Mouse (Mus musculus) brain, embryonic 14.5 days (tissue): ENCODE data around the gene Hist1h3e. TPM values are rescaled to one million over a fixed set of nuclear protein-coding genes. Genes with fewer than 3 reads are reported as not detected.
A peak's percentile ranks its signal among the peaks of the same experiment; 100 is the strongest.
"Not testable (repeated sequence)": the region's sequence is repeated elsewhere in the genome, so short reads cannot be mapped to it uniquely, and the experiment has no call there.

ENCODE experiments used
- DNase-seq: peaks from one replicate; pipeline ENCODE4 v3.0.0-alpha.2; 2011; ENCODE audit warnings: low read depth
- CTCF ChIP-seq: fragments of 200-500 bp; IDR thresholded peaks from 2 replicates; pipeline ENCODE4 v1.5.1; 2012; ENCODE audit warnings: inconsistent platforms, mild to moderate bottlenecking, moderate library complexity, borderline replicate concordance; ENCODE audit not compliant: insufficient read depth, insufficient read length; ENCODE audit errors: extremely low read depth
- POLR2A ChIP-seq: fragments of 200-500 bp; IDR thresholded peaks from 2 replicates; pipeline ENCODE4 v1.6.1; 2012; ENCODE audit warnings: mild to moderate bottlenecking, inconsistent platforms, borderline replicate concordance; ENCODE audit not compliant: poor library complexity, insufficient read depth, insufficient read length, severe bottlenecking; ENCODE audit errors: extremely low read depth
- polyA plus RNA-seq: library from polyadenylated mRNA; depleted of rRNA; stranded (reverse); fragments of >200 nt; gene quantifications from 2 replicates; pipeline ENCODE4 v1.2.3, GENCODE M21; 2012

Hist1h3e gene
- polyA plus RNA-seq, 1 experiment = 34.2 TPM

DNA sequence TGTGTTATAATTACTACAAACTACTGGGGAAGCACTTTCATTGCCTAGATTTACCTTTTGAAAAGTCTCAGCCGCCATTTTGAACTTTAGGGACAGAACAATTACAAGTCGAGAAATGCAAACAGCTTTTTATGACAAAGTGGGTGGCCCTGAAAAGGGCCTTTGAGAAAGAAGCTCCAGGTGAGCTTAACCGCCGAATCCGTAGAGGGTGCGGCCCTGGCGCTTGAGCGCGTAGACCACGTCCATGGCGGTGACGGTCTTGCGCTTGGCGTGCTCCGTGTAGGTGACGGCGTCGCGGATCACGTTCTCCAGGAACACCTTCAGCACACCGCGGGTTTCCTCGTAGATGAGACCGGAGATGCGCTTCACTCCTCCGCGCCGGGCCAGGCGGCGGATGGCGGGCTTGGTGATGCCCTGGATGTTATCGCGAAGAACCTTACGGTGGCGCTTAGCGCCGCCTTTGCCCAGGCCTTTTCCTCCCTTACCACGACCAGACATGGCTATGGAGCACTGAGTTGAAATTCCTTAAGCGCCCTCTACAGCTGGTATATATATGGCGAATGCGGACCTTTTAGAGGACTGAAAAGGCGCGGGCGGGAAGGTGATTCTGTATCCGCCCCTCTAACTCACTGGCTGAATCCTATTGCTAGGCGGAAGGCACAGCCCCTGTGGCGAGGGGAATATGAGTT lies 10.9 kb downstream of the Hist1h3e start, which contains the start of gene Hist1h4f:
Gene Hist1h4f, minus strand, starts transcription at position 503 of the 689 bp plus-strand sequence.
- DNase-seq = peak; percentile 98
- peak; percentile 45; the same call in 1 of the 2 replicates for TF ChIP-seq CTCF
- TF ChIP-seq POLR2A = peak; percentile 29; the same call in 1 of the 2 replicates

DNA sequence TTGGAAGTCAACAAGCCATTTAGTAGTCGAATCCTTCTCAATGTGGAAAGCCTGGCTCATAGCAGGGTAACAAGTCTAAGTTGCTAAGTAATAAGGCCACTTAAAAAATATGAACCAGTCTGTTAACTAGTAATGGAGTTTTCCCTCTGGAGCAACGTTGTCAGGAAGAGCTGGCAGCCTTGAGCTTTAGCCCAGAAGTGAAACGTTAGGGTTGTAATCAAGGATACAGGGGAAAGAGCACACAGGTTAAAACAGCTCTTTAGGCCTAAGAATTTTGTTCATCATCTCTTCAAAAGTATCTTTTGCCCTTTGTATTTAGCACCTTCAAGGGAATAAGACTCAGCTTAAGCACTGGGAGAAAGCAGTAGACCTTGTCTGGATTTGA lies 11.4 kb downstream of the Hist1h3e start:
- TF ChIP-seq CTCF (no peak), POLR2A (no peak)
- peak; percentile 56 for DNase-seq

DNA sequence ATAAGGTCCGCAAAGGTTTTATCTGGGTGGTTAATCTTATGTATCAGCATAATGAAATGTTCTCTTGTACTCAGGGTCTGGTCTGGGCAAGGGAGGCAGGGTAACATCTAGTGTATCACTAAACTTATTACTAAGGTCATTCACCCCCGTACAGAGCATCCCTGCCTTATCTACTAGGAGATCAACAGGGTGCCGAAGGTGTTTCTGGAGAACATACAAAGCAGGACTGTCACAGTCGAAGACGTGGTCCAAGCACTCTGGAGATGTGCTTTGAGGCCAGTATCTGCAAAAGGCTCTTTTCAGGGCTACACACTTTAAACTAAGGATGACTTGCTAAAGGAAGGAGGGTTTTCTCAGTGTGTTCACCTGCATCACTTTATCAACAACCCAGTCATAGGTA lies 15.5 kb downstream of the Hist1h3e start:
- TF ChIP-seq POLR2A = no peak
- TF ChIP-seq CTCF = no peak
- DNase-seq = no peak

DNA sequence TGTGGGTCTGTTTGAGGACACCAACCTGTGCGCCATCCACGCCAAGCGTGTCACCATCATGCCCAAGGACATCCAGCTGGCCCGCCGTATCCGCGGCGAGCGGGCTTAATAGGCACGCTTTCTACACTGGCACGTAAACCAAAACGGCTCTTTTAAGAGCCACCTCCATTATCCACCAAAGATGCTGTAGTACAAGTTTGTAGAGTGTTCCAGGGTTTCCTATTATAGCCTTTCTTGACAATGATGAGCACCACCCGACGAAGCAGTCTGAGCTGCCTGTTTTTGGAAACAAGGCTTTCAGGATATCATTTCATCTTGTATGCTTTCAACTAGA lies 17.4 kb downstream of the Hist1h3e start:
- peak; percentile 27 for DNase-seq

DNA sequence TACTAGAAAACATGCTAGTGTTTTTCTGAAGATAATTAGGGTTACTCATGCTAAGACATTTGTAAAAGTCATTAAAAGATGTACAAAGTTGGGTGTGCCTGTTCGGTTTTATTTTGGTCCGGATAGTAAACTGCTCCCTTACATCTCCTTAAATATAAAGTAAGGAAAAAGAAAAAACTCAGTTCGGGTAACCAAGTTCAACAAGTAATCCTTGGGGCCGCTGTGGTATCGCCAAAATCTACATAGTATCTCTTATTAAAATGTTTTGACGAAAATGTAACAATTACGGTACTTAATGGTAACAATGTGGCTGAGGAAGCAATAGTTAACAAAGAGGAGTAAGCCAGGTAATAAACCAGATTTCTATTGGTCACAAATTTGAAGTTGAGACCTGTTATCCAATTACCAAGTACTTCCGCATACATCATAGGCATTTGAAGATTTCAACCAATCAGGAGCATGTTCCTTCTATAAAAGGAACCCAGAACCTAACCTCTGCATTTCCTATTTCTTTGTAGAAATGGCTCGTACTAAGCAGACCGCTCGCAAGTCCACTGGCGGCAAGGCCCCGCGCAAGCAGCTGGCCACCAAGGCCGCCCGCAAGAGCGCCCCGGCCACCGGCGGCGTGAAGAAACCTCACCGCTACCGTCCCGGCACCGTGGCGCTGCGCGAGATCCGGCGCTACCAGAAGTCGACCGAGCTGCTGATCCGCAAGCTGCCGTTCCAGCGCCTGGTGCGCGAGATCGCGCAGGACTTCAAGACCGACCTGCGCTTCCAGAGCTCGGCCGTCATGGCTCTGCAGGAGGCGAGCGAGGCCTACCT lies 18.0 kb downstream of the Hist1h3e start, which contains the start of gene Hist1h3f:
Gene Hist1h3f, plus strand, starts transcription at position 88 of the 822 bp plus-strand sequence.
- TF ChIP-seq POLR2A = peak; percentile 77; the same call in 1 of the 2 replicates
- no peak for TF ChIP-seq CTCF
- peak; percentile 98 for DNase-seq

DNA sequence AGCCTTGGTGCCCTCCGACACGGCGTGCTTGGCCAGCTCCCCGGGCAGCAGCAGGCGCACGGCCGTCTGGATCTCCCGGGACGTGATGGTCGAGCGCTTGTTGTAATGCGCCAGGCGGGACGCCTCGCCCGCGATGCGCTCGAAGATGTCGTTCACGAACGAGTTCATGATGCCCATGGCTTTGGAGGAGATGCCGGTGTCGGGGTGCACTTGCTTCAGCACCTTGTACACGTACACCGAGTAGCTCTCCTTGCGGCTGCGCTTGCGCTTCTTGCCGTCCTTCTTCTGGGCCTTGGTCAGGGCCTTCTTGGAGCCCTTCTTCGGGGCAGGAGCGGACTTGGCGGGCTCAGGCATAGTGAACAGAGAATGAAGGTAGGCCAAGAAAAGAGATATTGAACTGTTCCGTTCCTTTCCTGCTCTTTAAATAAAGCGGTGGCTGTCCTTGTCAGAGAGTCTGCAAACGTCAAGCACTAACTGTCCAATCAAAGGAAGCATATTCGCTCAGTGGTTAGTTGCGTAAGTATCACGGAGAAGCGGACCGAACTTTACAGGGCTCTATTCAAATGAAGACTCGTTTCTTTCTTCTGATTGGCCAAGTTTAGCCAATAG lies 19.1 kb downstream of the Hist1h3e start, which contains the start of gene Hist1h2bh:
Gene Hist1h2bh, minus strand, starts transcription at position 394 of the 609 bp plus-strand sequence.
- TF ChIP-seq POLR2A = peak; percentile 37; the same call in 1 of the 2 replicates
- DNase-seq = peak; percentile 98

DNA sequence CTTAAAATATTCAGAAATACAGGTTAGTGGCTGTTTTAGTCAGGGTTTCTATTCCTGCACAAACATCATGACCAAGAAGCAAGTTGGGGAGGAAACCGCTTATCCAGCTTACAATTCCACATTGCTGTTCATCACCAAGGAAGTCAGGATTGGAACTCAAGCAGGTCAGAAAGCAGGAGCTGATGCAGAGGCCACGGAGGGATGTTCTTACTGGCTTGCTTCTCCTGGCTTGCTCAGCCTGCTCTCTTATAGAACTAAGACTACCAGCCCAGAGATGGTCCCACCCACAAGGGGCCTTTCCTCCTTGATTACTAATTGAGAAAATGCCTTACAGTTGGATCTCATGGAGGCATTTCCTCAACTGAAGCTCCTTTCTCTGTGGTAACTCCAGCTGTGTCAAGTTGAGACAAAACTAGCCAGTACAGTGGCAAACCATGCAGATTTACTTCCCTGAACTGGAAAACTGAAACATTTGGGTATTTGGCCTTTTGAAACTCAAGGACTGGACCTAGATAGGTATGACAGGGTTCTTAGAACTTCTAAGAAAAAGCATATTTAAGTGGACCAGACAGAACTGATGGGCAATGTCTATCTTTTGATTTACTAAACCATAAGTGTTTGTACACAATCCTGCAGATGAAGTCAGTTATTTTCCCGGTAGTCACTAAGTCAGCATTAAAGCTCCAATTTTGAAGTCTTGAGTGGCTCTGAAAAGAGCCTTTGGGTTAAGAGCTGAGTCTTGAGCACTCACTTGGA lies 19.8 kb downstream of the Hist1h3e start:
- DNase-seq = peak; percentile 11

DNA sequence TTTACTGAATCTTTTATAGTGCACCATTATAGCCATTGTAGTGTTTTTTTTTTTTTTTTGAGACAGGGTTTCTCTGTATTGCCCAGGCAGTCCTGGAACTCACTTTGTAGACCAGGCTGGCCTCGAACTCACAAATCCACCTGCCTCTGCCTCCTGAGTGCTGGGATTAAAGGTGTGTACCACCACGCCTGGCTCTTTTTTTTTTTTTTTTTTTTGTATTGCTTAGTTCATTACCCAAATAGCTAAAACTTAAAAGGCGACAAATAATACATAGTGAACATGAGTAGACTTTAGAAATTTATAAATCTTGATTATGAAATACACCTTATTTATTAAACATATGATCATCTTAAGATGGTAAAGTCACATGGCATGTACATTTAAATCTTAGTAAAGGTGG lies 20.7 kb downstream of the Hist1h3e start:
- DNase-seq = no peak
- no peak for TF ChIP-seq CTCF
- TF ChIP-seq POLR2A = no peak

DNA sequence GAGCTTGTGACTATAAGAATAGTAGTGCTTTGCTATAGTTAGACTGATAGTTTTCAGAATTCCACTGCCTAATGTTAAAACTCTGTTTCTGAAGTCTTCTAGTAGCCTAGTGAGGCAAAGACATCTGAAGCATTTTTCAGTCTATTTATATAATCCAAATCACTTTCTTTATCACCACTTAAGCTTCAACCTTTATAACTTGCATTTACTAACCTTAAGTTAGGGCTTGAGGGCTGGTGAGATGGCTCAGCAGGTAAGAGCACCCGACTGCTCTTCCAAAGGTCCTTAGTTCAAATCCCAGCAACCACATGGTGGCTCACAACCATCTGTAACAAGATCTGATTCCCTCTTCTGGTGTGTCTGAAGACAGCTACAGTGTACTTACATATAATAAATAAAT lies 22.3 kb downstream of the Hist1h3e start:
- not testable (repeated sequence) for DNase-seq

DNA sequence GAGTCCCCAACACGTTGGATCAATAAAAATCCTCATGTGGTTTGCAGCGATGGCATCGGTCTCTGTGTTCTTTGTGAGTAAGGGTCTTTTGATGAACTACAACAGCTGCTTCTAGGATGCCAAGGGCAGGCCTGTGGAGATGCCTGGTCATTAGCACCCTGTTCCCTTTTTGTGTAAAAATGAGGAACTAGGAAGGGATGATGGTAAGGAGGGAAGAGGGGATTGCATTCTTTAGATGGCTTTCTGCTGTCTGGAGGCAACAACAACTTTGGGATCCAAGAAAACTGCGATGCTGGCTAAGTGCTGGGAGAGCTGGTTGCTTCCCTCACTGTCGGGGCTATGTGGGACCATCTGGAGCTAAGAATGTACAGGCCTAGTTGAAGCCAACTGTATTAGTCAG lies 23.9 kb downstream of the Hist1h3e start:
- TF ChIP-seq CTCF (no peak), POLR2A (no peak)
- no peak for DNase-seq

DNA sequence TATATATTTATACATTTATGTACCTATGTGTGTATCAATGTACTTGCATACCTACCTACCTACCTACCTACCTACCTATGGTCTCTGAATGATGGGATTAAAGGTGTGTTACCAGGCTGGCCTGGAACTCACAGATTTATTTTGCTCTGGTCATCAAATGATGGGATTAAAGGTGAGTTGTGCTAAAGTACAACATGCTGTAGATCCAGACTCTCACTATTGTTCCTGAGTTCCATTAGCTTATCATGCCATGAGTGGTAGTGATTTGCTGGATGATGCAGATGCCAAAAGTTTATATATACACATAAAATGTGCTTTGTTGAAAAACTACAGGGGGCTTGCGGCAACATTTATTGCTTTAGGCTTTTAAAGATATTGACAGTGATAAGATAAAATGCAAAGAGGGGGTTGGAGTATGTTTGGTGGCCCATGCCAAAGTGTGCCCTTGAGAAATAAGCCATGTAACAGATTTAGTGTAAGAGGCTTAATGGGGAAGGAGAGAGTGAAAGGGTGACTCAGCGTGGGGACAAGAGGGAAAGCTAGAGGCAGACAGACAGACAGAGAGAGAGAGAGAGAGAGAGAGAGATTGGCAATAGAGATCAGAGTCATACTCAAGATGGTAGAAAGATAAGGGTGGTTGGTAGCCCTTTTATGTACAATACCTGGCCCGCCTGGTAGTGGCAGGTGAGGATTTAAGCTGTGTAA lies 25.0 kb downstream of the Hist1h3e start:
- DNase-seq = no peak
- TF ChIP-seq POLR2A (no peak), CTCF (no peak)
